Mouse (Mus musculus): ENCODE measurements at regions not wholly inside any gene's neighbourhood (a gene's known extent, or its start where the extent isn't known, plus 50 kb on each side); places are given as distances from the start of the nearest gene placed in this dataset.
A peak's percentile ranks its signal among the peaks of the same experiment; 100 is the strongest.

- no peak for DNase-seq (ENCODE audit: low read depth)
Observed at GRCm38 (mm10) chr10:110534387-110534786, 78.4 kb upstream of the Nav3 start.

- DNase-seq (ENCODE audit: low read depth), result no peak
Observed at GRCm38 (mm10) chr10:110542712-110543111, 86.7 kb upstream of the Nav3 start.

GRCm38 (mm10) chr10:110548391-110548790, 92.4 kb upstream of the Nav3 start:
- DNase-seq (ENCODE audit: low read depth), result no peak

- no peak for DNase-seq (ENCODE audit: low read depth)
Observed at GRCm38 (mm10) chr10:110553954-110554353, 98.0 kb upstream of the Nav3 start.

- no peak for DNase-seq (ENCODE audit: low read depth)
Observed at GRCm38 (mm10) chr10:110556326-110556883, 100.4 kb upstream of the Nav3 start.

- no peak for DNase-seq (ENCODE audit: low read depth)
Observed at GRCm38 (mm10) chr10:110563057-110563456, 107.1 kb upstream of the Nav3 start.

- no peak for DNase-seq (ENCODE audit: low read depth)
Observed at GRCm38 (mm10) chr10:110563571-110563970, 107.6 kb upstream of the Nav3 start.

GRCm38 (mm10) chr10:110566260-110567050, 110.5 kb upstream of the Nav3 start:
- DNase-seq (ENCODE audit: low read depth), result no peak

- no peak for DNase-seq (ENCODE audit: low read depth)
Observed at GRCm38 (mm10) chr10:110570465-110570864, 114.5 kb upstream of the Nav3 start.

- DNase-seq (ENCODE audit: low read depth), result no peak
Observed at GRCm38 (mm10) chr10:110571179-110571578, 115.2 kb upstream of the Nav3 start.

- DNase-seq (ENCODE audit: low read depth), result peak; percentile 28
Observed at GRCm38 (mm10) chr10:110573530-110573929, 117.5 kb upstream of the Nav3 start.

GRCm38 (mm10) chr10:110586029-110586428, 130.0 kb upstream of the Nav3 start:
- DNase-seq (ENCODE audit: low read depth), result no peak

GRCm38 (mm10) chr10:110586507-110586906, 130.5 kb upstream of the Nav3 start:
- DNase-seq (ENCODE audit: low read depth), result no peak

GRCm38 (mm10) chr10:110587529-110587928, 131.5 kb upstream of the Nav3 start:
- no peak for DNase-seq (ENCODE audit: low read depth)

GRCm38 (mm10) chr10:110600352-110600853, 144.4 kb upstream of the Nav3 start:
- no peak for DNase-seq (ENCODE audit: low read depth)

- no peak for DNase-seq (ENCODE audit: low read depth)
Observed at GRCm38 (mm10) chr10:110610336-110610735, 134.9 kb upstream of the E2f7 start.

- DNase-seq (ENCODE audit: low read depth), result no peak
Observed at GRCm38 (mm10) chr10:110617004-110617403, 128.2 kb upstream of the E2f7 start.

- DNase-seq (ENCODE audit: low read depth), result no peak
Observed at GRCm38 (mm10) chr10:110619193-110619592, 126.0 kb upstream of the E2f7 start.

- DNase-seq (ENCODE audit: low read depth), result no peak
Observed at GRCm38 (mm10) chr10:110625644-110626043, 119.6 kb upstream of the E2f7 start.

GRCm38 (mm10) chr10:110640406-110640805, 104.8 kb upstream of the E2f7 start:
- DNase-seq (ENCODE audit: low read depth), result no peak

GRCm38 (mm10) chr10:110642065-110642690, 103.1 kb upstream of the E2f7 start:
- no peak for DNase-seq (ENCODE audit: low read depth)

- no peak for DNase-seq (ENCODE audit: low read depth)
Observed at GRCm38 (mm10) chr10:110647603-110648002, 97.6 kb upstream of the E2f7 start.

- no peak for DNase-seq (ENCODE audit: low read depth)
Observed at GRCm38 (mm10) chr10:110650107-110650506, 95.1 kb upstream of the E2f7 start.
